Mouse (Mus musculus) gastrocnemius, postnatal 36 days (tissue): ENCODE measurements around the gene Cntnap5a. TPM values are rescaled to one million over a fixed set of nuclear protein-coding genes. Genes with fewer than 3 reads are reported as not detected.
"Not testable (repeated sequence)": the region's sequence is repeated elsewhere in the genome, so short reads cannot be mapped to it uniquely, and the experiment has no call there.

Source experiments
- DNase-seq, 2 experiments: peaks; one replicate each; pipeline ENCODE4 v3.0.0; 2022
- intact Hi-C: fragments of 180-260 bp; cut with DNase I; formaldehyde crosslinking; loops from one replicate; pipeline ENCODE4 v1.15.1; 2025
- total RNA-seq, 2 experiments: library from RNA; stranded (reverse); gene quantifications; 2 replicates each; pipeline ENCODE4 v1.2.3; 2021

The Cntnap5a gene
- total RNA-seq, 2 experiments from 2014 or later: not detected

GRCm38 (mm10) chr1:116036894-116037293, 352.3 kb downstream of the Cntnap5a start:
- intact Hi-C loops: no loop called here
- no peak for DNase-seq

GRCm38 (mm10) chr1:116044083-116044482, 359.5 kb downstream of the Cntnap5a start:
- no peak for DNase-seq
- intact Hi-C loops: no loop called here

GRCm38 (mm10) chr1:116107010-116107723, 422.6 kb downstream of the Cntnap5a start:
- DNase-seq: no peak
- intact Hi-C loops: no loop called here

- intact Hi-C loops: no loop called here
- no peak for DNase-seq
Observed at GRCm38 (mm10) chr1:116107724-116108058, 423.1 kb downstream of the Cntnap5a start.

DNA sequence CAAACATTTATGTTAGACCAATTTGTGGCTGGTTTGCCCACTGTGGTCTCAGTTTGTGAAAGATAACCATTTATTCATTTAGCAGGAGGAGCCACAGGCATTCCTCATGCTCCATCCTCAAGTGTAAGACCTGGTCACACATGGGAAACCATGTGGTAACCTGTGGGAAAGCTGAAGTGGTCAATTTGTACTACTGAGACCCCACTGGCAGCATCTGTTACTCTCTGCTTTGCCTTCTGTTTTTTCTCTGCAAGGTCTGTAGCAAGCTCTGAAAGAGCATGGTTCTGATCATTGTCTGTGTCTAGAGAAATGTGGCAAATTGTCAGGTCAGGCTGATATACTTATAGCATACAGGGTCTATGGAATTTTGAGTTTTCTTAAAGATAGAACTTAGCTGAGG, 423.8 kb downstream of the Cntnap5a start:
- intact Hi-C loops: no loop called here
- DNase-seq: no peak

DNA sequence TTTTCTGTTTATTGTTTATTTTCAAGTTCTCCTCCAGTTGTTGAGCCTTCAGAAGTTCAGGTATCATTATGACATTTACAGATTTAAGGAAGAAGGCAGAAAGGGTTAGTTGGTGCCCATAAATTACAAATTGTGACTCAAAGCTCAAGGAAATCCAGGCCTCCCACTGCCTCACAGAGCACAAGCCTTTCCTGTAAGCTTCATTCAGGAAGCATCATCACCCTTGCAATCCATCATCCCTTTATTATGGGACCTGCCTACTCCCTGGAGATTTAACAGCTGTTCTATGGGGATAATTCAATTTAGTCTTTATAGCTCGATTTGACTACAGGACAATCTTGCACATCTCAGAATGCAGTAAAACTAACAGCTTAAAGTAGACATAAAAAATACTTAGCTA, 441.2 kb downstream of the Cntnap5a start:
- no peak for DNase-seq
- intact Hi-C loops: no loop called here

- intact Hi-C loops: no loop called here
- DNase-seq: no peak
Observed at GRCm38 (mm10) chr1:116127085-116127484, 442.5 kb downstream of the Cntnap5a start.

GRCm38 (mm10) chr1:116128450-116129246, 444.1 kb downstream of the Cntnap5a start:
- intact Hi-C loops: no loop called here
- DNase-seq: no peak

DNA sequence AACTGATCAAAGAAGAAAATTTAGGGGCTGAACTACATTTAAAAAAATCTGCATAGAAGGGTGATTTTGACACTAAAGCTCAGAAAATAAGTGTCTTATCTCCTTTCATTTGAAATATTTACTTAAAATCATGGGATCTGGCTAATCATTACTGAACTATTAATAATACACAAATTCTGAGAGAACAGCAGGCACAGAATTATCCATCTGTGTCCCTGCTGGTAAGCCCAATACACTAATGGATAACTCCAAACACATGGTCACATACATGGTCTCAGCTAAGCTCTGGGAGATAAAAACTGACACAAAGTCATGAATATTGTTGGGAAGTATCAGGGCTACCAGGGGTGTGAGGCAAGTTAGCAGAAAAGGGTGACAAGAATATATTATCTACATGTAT, 447.9 kb downstream of the Cntnap5a start:
- intact Hi-C loops: no loop called here
- no peak for DNase-seq

DNA sequence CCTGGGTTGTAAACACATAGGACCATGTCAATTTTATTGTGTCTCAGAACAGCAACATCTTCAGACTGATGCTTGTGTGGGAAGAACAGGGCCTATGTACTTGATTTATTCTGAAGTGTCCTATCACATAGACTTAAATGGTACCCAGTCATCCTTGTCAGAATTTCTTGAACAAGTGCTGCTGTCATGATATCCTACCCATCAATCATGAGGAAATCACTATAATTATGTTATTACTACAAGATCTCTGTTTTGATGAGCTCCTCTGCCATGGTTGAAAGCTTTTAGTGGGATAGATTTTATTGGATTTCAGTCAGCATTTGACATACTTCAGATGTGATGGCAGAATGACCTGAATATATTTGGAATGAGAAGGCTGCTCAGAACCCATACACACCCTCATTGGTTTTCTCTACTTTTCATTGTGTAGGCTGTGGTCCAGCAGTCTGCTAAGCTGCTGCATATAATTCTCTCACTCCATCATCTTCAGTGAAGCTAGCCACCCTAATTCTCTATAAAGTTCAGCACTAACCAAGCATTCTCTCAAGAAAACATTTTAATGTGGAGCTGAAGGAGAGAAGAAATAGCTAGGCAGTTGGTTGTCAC, 465.3 kb downstream of the Cntnap5a start:
- DNase-seq: no peak
- intact Hi-C loops: no loop called here

GRCm38 (mm10) chr1:116184471-116184870, 499.9 kb downstream of the Cntnap5a start:
- DNase-seq: no peak
- intact Hi-C loops: no loop called here

DNA sequence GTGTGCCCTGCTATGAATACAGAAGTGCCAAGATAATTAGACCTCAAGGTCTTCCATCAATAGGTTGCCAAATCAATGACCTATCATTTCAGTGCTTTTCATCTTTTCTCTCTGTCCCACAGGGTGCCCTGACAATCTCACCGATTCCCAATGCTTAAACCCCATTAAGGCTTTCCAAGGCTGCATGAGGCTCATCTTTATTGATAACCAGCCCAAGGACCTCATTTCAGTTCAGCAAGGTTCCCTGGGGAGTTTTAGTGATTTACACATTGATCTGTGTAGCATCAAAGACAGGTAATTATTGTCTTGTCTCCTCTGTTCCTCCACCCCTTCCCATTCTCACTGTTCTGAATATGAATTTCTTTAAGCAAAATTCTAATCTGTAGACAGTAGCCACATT, 503.6 kb downstream of the Cntnap5a start:
- intact Hi-C loops, DNase-seq: not testable (repeated sequence)

DNA sequence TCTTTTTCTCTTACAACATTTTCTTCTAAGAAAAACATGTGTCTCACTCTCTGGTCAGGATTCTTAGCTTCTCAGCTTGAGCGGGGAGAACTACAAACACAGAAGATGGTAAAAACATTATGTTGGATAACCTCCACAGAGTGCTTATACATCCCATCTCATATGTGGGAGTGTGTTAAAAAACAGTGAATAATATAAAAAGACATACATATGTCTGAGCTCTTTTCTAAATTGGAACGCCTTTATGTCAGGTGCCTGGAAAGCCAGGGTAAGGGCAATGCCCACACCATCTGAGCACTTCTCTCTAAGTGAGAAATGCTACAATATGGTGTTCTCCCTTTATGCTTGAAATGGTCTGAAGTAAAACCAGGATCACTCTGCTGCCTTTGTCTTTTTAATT, 507.7 kb downstream of the Cntnap5a start:
- no peak for DNase-seq
- intact Hi-C loops: no loop called here

DNA sequence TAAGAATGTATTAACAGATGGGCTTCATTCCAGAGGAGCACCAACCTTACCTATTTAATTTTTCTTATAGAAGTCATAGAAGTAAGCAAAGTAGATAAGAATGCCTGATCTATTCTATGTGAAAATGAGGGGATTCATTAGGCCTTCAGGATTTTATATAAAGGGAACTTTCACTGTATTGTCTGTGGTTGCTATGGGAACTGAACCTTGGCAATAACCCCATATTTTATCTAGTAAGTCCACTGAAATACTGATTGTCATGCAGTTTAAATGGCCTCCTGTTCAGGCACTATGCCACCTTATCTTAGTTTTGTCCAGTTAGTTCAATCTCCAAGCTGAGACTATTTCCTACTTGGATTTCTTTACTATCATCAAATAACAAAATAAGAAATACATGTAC, 532.3 kb downstream of the Cntnap5a start:
- intact Hi-C loops: no loop called here
- DNase-seq: no peak

DNA sequence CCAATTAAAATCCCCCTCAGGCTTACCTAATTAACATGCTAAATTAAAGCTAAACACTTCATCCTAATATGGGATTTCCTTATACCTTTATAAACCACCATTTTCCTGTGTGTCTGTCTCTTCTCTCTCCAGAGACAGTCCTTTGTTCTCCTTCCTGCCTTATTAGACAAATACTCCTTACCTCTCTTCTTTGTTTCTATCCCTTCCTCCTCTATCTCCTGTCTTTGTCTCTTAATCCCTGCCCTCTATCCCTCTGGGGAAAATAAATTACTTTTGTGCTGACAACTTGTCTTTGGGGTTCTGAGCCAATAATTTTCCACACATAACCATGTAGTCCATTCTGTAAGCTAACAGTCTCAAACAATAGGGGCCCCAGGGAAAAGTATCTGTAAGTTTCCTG, 556.0 kb downstream of the Cntnap5a start:
- intact Hi-C loops: no loop called here
- no peak for DNase-seq

DNA sequence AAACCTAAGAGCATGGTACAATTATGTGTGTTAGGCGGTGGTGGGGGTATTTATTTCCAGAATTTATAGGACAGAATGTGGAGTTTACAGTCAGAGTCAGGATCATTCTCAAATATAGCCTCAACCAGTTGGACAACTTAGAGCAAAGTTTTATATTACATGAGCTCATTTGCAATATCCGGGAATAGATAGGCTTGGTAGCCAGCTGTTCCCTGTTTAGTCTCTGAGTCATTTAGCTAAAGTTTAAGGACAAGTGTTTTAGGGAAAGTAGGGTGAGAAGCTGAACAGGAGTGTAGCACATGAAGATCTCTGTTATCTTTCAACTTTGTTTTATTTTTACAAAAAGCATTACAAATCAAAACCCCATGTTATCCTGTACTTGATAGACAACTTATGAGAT, 559.3 kb downstream of the Cntnap5a start:
- intact Hi-C loops: no loop called here
- no peak for DNase-seq

GRCm38 (mm10) chr1:116281144-116281543, 596.6 kb downstream of the Cntnap5a start:
- DNase-seq: no peak
- intact Hi-C loops: no loop called here

- intact Hi-C loops: no loop called here
- no peak for DNase-seq
Observed at GRCm38 (mm10) chr1:116283968-116284367, 599.4 kb downstream of the Cntnap5a start.

DNA sequence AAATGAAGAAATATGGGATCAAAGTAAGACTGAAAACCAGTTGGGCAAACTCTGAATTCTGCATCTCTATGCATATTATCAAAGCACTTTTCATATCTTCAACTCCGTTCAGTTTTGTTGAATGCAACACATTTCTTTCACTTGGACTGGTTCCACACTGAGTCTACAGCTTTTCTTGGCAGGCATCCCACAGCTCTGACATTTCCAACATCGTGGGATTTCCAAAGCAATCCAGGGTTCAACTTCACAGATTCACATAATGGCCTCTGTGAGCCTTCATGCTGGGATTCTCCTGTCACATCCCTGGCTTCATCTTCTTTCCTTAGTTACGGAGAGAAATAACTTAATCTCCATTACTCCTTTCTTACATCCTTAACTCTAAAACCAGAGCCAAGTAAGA, 622.0 kb downstream of the Cntnap5a start:
- DNase-seq: no peak
- intact Hi-C loops: no loop called here

GRCm38 (mm10) chr1:116311512-116311911, 627.0 kb downstream of the Cntnap5a start:
- intact Hi-C loops: no loop called here
- no peak for DNase-seq

- DNase-seq: no peak
- intact Hi-C loops: no loop called here
Observed at GRCm38 (mm10) chr1:116313269-116313668, 628.7 kb downstream of the Cntnap5a start.

DNA sequence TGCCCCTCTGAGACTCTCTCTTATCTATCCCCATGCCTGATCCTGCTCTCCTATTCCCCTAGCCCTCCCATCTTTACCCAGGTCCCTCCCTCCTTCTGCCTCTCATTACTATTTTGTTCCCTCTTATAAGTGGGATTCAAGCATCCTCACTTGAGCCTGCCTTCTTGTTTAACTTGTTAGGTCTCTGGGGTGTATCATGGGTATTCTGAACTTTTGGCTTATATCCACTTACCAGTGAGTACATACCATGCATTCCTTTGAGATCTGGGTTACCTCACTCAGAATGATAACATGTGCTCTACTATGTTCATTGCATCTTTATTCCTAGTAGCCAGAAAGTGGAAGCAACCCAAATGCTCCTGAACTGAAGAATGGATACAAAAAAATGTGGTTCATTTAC, 639.9 kb downstream of the Cntnap5a start:
- no peak for DNase-seq
- intact Hi-C loops: no loop called here
